Comparison of ENCODE assay signal across 12 mouse cellular contexts in the genomic region with DNA sequence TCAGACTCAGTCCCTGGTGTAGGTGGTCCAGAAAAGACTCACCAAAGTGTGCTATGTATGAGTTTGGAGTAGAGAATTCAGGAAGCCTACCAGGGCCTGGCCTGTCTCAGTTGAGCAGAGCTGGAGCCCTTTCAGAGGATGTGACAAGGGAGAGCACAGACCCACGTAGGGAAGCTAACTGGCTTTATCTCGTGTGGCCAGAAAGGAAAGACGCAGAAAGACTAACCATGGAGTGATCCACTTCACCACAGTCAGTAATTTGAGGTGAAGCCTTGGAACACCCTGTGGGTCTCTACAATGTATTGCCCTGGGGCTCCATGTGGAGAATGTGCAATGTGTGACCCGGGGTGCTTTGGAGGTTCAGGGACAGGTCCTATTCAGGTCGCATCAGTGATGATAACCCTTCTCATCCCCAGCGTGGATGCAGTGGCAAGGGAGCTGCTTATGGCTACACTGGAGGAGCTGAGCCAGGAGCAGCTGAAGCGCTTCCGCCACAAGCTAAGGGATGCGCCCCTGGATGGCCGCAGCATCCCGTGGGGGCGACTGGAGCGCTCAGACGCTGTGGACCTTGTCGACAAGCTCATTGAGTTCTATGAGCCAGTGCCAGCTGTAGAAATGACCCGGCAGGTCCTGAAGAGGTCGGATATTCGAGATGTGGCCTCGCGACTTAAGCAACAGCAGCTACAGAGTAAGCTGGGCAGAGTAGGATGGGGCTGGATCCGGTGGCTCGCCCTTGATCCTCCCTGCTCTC. TPM values are rescaled to one million over a fixed set of nuclear protein-coding genes. Genes with fewer than 3 reads are reported as not detected.
DNase-seq lines count a peak whose midpoint lies in the region; ATAC-seq and TF ChIP-seq lines count a peak whose summit lies in the region.
"Had no signal": no experiment of that assay in that cellular context is flagged by ENCODE, and none has a peak within 500 bp of the region (broad histone marks: within the 10 kb centered on the region; RNA-seq: fewer than 3 reads in every experiment).

No protein-coding gene starts in this region.

- H3K27me3 ChIP-seq in embryonic facial prominence, embryonic 14.5 days (replicated peaks; ENCODE audit: control insufficient read depth, insufficient read depth, low read length) = peaks cover 63% of the 10 kb centered on the region
- H3K27me3 ChIP-seq in intestine, postnatal 0 days (replicated peaks; ENCODE audit: control insufficient read depth, insufficient read depth, low read length) = peaks cover 6% of the 10 kb centered on the region; the same call in 1 of the 2 replicates
- peaks cover 55% of the 10 kb centered on the region for H3K27me3 ChIP-seq in midbrain, embryonic 16.5 days (ENCODE audit: control insufficient read depth, insufficient read depth, low read depth, low read length)

- H3K4me3 ChIP-seq in embryonic facial prominence, embryonic 14.5 days (ENCODE audit: low read depth, low read length) = 0 out of 2 replicates have a peak overlapping the region, but pooled peaks have one; percentile 39
- peak overlapping the region; percentile 50 for H3K4me3 ChIP-seq in intestine, postnatal 0 days (ENCODE audit: low read depth, low read length)
- H3K4me3 ChIP-seq in midbrain, embryonic 16.5 days (ENCODE audit: low read depth, low read length) = no peak overlapping the region
- H3K4me3 ChIP-seq in gastrocnemius, adult 2 months = no peak overlapping the region

- H3K36me3 ChIP-seq in embryonic facial prominence, embryonic 14.5 days (ENCODE audit: control insufficient read depth, insufficient read depth, low read length) = no peaks in the 10 kb centered on the region
- H3K36me3 ChIP-seq in intestine, postnatal 0 days (ENCODE audit: control insufficient read depth, insufficient read depth) = peaks cover 17% of the 10 kb centered on the region
- no peaks in the 10 kb centered on the region for H3K36me3 ChIP-seq in midbrain, embryonic 16.5 days (ENCODE audit: control insufficient read depth, insufficient read depth, low read length)

- peaks cover 9% of the 10 kb centered on the region for H3K4me1 ChIP-seq in embryonic facial prominence, embryonic 14.5 days (ENCODE audit: control insufficient read depth, insufficient read depth, low read length)
- H3K4me1 ChIP-seq in intestine, postnatal 0 days (replicated peaks; ENCODE audit: control insufficient read depth, insufficient read depth, low read length) = peaks cover 6% of the 10 kb centered on the region; the same call in 1 of the 2 replicates
- H3K4me1 ChIP-seq in midbrain, embryonic 16.5 days (ENCODE audit: control insufficient read depth, insufficient read depth, low read length) = peaks cover 12% of the 10 kb centered on the region

- no peak overlapping the region for H3K9ac ChIP-seq in embryonic facial prominence, embryonic 14.5 days (ENCODE audit: low read depth, low read length)
- peak overlapping the region; percentile 50 for H3K9ac ChIP-seq in intestine, postnatal 0 days (ENCODE audit: low read depth, low read length)
- no peak overlapping the region for H3K9ac ChIP-seq in midbrain, embryonic 16.5 days (ENCODE audit: low read depth, low read length)

- intact Hi-C loops in gastrocnemius, adult 2 months (cut with DNase I) = no loop called here

- no peak overlapping the region for H3K4me2 ChIP-seq in embryonic facial prominence, embryonic 14.5 days (ENCODE audit: low read depth, low read length)
- peak overlapping the region; percentile 76 for H3K4me2 ChIP-seq in intestine, postnatal 0 days (replicated peaks; ENCODE audit: low read depth)
- H3K4me2 ChIP-seq in midbrain, embryonic 16.5 days (ENCODE audit: low read length) = peak overlapping the region; percentile 94; the same call in 1 of the 2 replicates

- H3K27ac ChIP-seq in embryonic facial prominence, embryonic 14.5 days (replicated peaks; ENCODE audit: low read depth, low read length) = no peak overlapping the region
- peak overlapping the region; percentile 86 for H3K27ac ChIP-seq in intestine, postnatal 0 days (ENCODE audit: low read depth, low read length)
- no peak overlapping the region for H3K27ac ChIP-seq in midbrain, embryonic 16.5 days (ENCODE audit: low read length)
- H3K27ac ChIP-seq in gastrocnemius, adult 2 months = no peak overlapping the region

- no peaks in the 10 kb centered on the region for H3K9me3 ChIP-seq in embryonic facial prominence, embryonic 14.5 days (ENCODE audit: control insufficient read depth, low read length)
- H3K9me3 ChIP-seq in intestine, postnatal 0 days (ENCODE audit: control insufficient read depth) = no peaks in the 10 kb centered on the region
- no peaks in the 10 kb centered on the region for H3K9me3 ChIP-seq in midbrain, embryonic 16.5 days (replicated peaks; ENCODE audit: control insufficient read depth, low read length, poor library complexity, severe bottlenecking)

- ATAC-seq in embryonic facial prominence, embryonic 14.5 days (ENCODE audit: low read depth) = no peak
- no peak for ATAC-seq in intestine, postnatal 0 days
- ATAC-seq in midbrain, embryonic 16.5 days = no peak

- peak; percentile 64 for DNase-seq in kidney, adult 9 months
- DNase-seq in kidney, postnatal 14 days = no peak
- no peak for DNase-seq in embryonic facial prominence, embryonic 14.5 days (ENCODE audit: low spot score)
- DNase-seq in gastrocnemius, adult 2 months = no peak
- no peak for DNase-seq in heart, postnatal 4 days
- DNase-seq in frontal cortex, postnatal 10 days (ENCODE audit: low spot score in 2 of 2) = no peak
- DNase-seq: layer of hippocampus, adult 9-11 months had no signal

- WGBS in embryonic facial prominence, embryonic 14.5 days = 23% methylated on average over 21 of the region's 22 CpGs
- WGBS in intestine, postnatal 0 days = 20% methylated on average over 22 of the region's 22 CpGs
- WGBS in midbrain, embryonic 16.5 days = 25% methylated on average over 22 of the region's 22 CpGs

- TF ChIP-seq CTCF in intestine, postnatal 0 days (IDR thresholded peaks at IDR 0.05; ENCODE audit: low read depth) = no peak
- TF ChIP-seq CTCF in gastrocnemius, adult 2 months (IDR thresholded peaks at IDR 0.05) = no peak

RNA-seq across cellular contexts. Expression of a gene that starts 0.7 kb away (rescaled TPM):
- polyA plus RNA-seq in embryonic facial prominence, embryonic 14.5 days (2014; fragmentation: Nextera tagmentation; extraction: Ambion mirVana) = 0.19 and 0.42 TPM in 2 replicates
- polyA plus RNA-seq in intestine, postnatal 0 days (2015; fragmentation: Nextera tagmentation; extraction: Ambion mirVana) = 52.8 and 53.0 TPM in 2 replicates
- 0.58 and 0.81 TPM in 2 replicates for polyA plus RNA-seq in midbrain, embryonic 16.5 days (2015; fragmentation: Nextera tagmentation; extraction: Ambion mirVana)
- not detected for total RNA-seq in gastrocnemius, adult 2 months (2021)
- not detected for total RNA-seq in heart, postnatal 4 days (2021)
- total RNA-seq: monocyte, adult 5-6 weeks had no signal
- polyA plus RNA-seq: heart, embryonic 14.5 days had no signal

RNA-seq across cellular contexts. Expression of a gene that starts 19.8 kb away (rescaled TPM):
- polyA plus RNA-seq in embryonic facial prominence, embryonic 14.5 days (2014; fragmentation: Nextera tagmentation; extraction: Ambion mirVana) = 22.7 and 25.5 TPM in 2 replicates
- 18.9 and 19.4 TPM in 2 replicates for polyA plus RNA-seq in intestine, postnatal 0 days (2015; fragmentation: Nextera tagmentation; extraction: Ambion mirVana)
- 5.4 and 6.3 TPM in 2 replicates for polyA plus RNA-seq in midbrain, embryonic 16.5 days (2015; fragmentation: Nextera tagmentation; extraction: Ambion mirVana)
- total RNA-seq in gastrocnemius, adult 2 months (2021) = 1 to 10 TPM; 3.8 to 5.6 TPM
- total RNA-seq in heart, postnatal 4 days (2021) = 1 to 10 TPM; 8.4 to 8.7 TPM

RNA-seq across cellular contexts. Expression of a gene that starts 21.2 kb away (rescaled TPM):
- 55.5 and 92.1 TPM in 2 replicates for polyA plus RNA-seq in embryonic facial prominence, embryonic 14.5 days (2014; fragmentation: Nextera tagmentation; extraction: Ambion mirVana)
- 0.53 and 0.69 TPM in 2 replicates for polyA plus RNA-seq in intestine, postnatal 0 days (2015; fragmentation: Nextera tagmentation; extraction: Ambion mirVana)
- polyA plus RNA-seq in midbrain, embryonic 16.5 days (2015; fragmentation: Nextera tagmentation; extraction: Ambion mirVana) = not detected in 2 replicates
- 1,000 to 10,000 TPM; 2,055 to 2,295 TPM for total RNA-seq in gastrocnemius, adult 2 months (2021)
- total RNA-seq in heart, postnatal 4 days (2021) = 1,000 to 10,000 TPM; 1,034 to 1,156 TPM
- total RNA-seq: monocyte, adult 5-6 weeks had no signal

RNA-seq across cellular contexts. Expression of a gene that starts 28.7 kb away (rescaled TPM):
- polyA plus RNA-seq in embryonic facial prominence, embryonic 14.5 days (2014; fragmentation: Nextera tagmentation; extraction: Ambion mirVana) = 108 and 179 TPM in 2 replicates
- 0.34 and 0.75 TPM in 2 replicates for polyA plus RNA-seq in intestine, postnatal 0 days (2015; fragmentation: Nextera tagmentation; extraction: Ambion mirVana)
- 0.29 and 1.3 TPM in 2 replicates for polyA plus RNA-seq in midbrain, embryonic 16.5 days (2015; fragmentation: Nextera tagmentation; extraction: Ambion mirVana)
- total RNA-seq in gastrocnemius, adult 2 months (2021) = under 1 TPM in 1 of 2 experiments, not detected in 1; 0.33 TPM
- 1 to 10 TPM in 1 of 2 experiments, under 1 TPM in 1; 0.72 to 1.4 TPM for total RNA-seq in heart, postnatal 4 days (2021)
- total RNA-seq: monocyte, adult 5-6 weeks had no signal

RNA-seq across cellular contexts. Expression of a gene that starts 34.3 kb away (rescaled TPM):
- polyA plus RNA-seq in embryonic facial prominence, embryonic 14.5 days (2014; fragmentation: Nextera tagmentation; extraction: Ambion mirVana) = 0.89 TPM in 1 of 2 replicates, not detected in the other
- 0.38 TPM in 1 of 2 replicates, not detected in the other for polyA plus RNA-seq in intestine, postnatal 0 days (2015; fragmentation: Nextera tagmentation; extraction: Ambion mirVana)
- not detected in 2 replicates for polyA plus RNA-seq in midbrain, embryonic 16.5 days (2015; fragmentation: Nextera tagmentation; extraction: Ambion mirVana)
- total RNA-seq in gastrocnemius, adult 2 months (2021) = not detected
- total RNA-seq in heart, postnatal 4 days (2021) = not detected
- total RNA-seq: monocyte, adult 5-6 weeks had no signal
- polyA plus RNA-seq: heart, embryonic 14.5 days; liver, embryonic 16.5 days had no signal

Comparison
In these comparisons a context has a peak if more than half of its experiments do, and no peak if none do; other contexts are left out.
1. H3K4me3 ChIP-seq: peak in embryonic facial prominence, embryonic 14.5 days (single experiment) and intestine, postnatal 0 days (single experiment); none in midbrain, embryonic 16.5 days (single experiment) and gastrocnemius, adult 2 months (single experiment).
2. RNA of a gene that starts 0.7 kb away (polyA plus RNA-seq): 52.8 to 53.0 TPM in intestine, postnatal 0 days; 0.58 to 0.81 TPM in midbrain, embryonic 16.5 days and 0.19 to 0.42 TPM in embryonic facial prominence, embryonic 14.5 days; every median in the first group is over 10 times any median in the second.
3. RNA of a gene that starts 21.2 kb away (polyA plus RNA-seq): 55.5 to 92.1 TPM in embryonic facial prominence, embryonic 14.5 days; 0.53 to 0.69 TPM in intestine, postnatal 0 days and not detected in midbrain, embryonic 16.5 days; every median in the first group is over 10 times any median in the second.